ENCODE assay signal across 8 mouse cellular contexts in the genomic region with DNA sequence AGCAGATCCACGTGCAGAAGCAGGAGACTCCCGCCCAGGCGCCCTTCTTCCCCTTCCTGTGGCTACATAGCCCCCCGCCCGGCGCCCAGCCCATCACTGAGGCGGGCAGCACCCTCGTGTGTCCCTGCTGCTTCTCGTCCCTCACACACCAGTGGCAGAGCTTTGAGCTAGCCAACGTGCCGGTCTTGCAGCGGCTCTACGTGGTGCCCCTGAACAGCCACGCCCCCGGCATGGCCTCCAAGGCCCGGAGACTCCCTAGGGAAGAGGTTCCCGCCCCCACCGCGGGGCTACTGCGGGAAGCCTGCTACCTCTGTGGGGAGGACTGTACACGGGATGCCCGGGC. TPM values are rescaled to one million over a fixed set of nuclear protein-coding genes. Genes with fewer than 3 reads are reported as not detected.
A peak's percentile ranks its signal among the peaks of the same experiment; 100 is the strongest.
DNase-seq lines count a peak whose midpoint lies in the region; ATAC-seq and TF ChIP-seq lines count a peak whose summit lies in the region.

No protein-coding gene starts in this region.

- WGBS in forebrain, embryonic 11.5 days = under 1% methylated on average over 22 of the region's 22 CpGs
- 3% methylated on average over 22 of the region's 22 CpGs for WGBS in kidney, adult 2 months
- under 1% methylated on average over 22 of the region's 22 CpGs for WGBS in midbrain, embryonic 11.5 days

- TF ChIP-seq CTCF in G1E (IDR thresholded peaks at IDR 0.05; ENCODE audit: low read depth, low read length) = no peak
- TF ChIP-seq CTCF in kidney, adult 2 months (conservative IDR thresholded peaks at IDR 0.05; ENCODE audit: insufficient read depth, insufficient read length, low read depth, low read length) = no peak

- TF ChIP-seq POLR2A in kidney, adult 2 months (IDR thresholded peaks at IDR 0.05; ENCODE audit: low read depth, low read length) = no peak

- H3K4me1 ChIP-seq in G1E (ENCODE audit: insufficient read depth, low read depth, low read length) = no peaks in the 10 kb centered on the region
- peaks cover 78% of the 10 kb centered on the region for H3K4me1 ChIP-seq in forebrain, embryonic 11.5 days (replicated peaks; ENCODE audit: control insufficient read depth, insufficient read depth, low read length)
- no peaks in the 10 kb centered on the region for H3K4me1 ChIP-seq in kidney, adult 2 months (ENCODE audit: control insufficient read depth, insufficient read depth, low read length)
- H3K4me1 ChIP-seq in midbrain, embryonic 11.5 days (ENCODE audit: control insufficient read depth, insufficient read depth, low read length) = peaks cover 84% of the 10 kb centered on the region

- H3K4me2 ChIP-seq in forebrain, embryonic 11.5 days (ENCODE audit: low read depth, low read length, severe bottlenecking) = peak overlapping the region; percentile 98
- H3K4me2 ChIP-seq in midbrain, embryonic 11.5 days = peak overlapping the region; percentile 99

- H3K27ac ChIP-seq in forebrain, embryonic 11.5 days (ENCODE audit: low read depth, low read length) = no peak overlapping the region
- H3K27ac ChIP-seq in kidney, adult 2 months (ENCODE audit: insufficient read depth, low read depth, low read length) = no peak overlapping the region
- no peak overlapping the region for H3K27ac ChIP-seq in midbrain, embryonic 11.5 days (ENCODE audit: low read depth, low read length)

- DNase-seq in cerebellum, adult 9-11 months = peak; percentile 47
- DNase-seq in G1E (ENCODE audit: low spot score) = no peak
- peak; percentile 75 for DNase-seq in forebrain, embryonic 11.5 days (ENCODE audit: low spot score)
- DNase-seq in kidney, adult 2 months = no peak
- DNase-seq in midbrain, embryonic 11.5 days (ENCODE audit: low spot score, missing footprints) = no peak
- no peak for DNase-seq in layer of hippocampus, adult 18-20 months (ENCODE audit: low spot score in 2 of 2)
- DNase-seq in c-Kit-positive CD71-positive TER-119-positive erythroid progenitor cells, embryonic 14.5 days (ENCODE audit: low spot score) = no peak

- peak overlapping the region; percentile 16; the same call in 1 of the 2 replicates for H3K4me3 ChIP-seq in G1E (ENCODE audit: low read depth, low read length)
- peak overlapping the region; percentile 63 for H3K4me3 ChIP-seq in forebrain, embryonic 11.5 days (ENCODE audit: low read depth, low read length)
- H3K4me3 ChIP-seq in kidney, adult 2 months (ENCODE audit: insufficient read depth, low read depth, low read length) = peak overlapping the region; percentile 58; the same call in 1 of the 2 replicates
- peak overlapping the region; percentile 64 for H3K4me3 ChIP-seq in midbrain, embryonic 11.5 days (ENCODE audit: low read depth, low read length)

- H3K27me3 ChIP-seq in G1E (ENCODE audit: insufficient read depth, low read length) = no peaks in the 10 kb centered on the region; the same call in 1 of the 2 replicates
- H3K27me3 ChIP-seq in forebrain, embryonic 11.5 days (ENCODE audit: control insufficient read depth, insufficient read depth, low read length) = peaks cover 13% of the 10 kb centered on the region
- peaks cover 3% of the 10 kb centered on the region for H3K27me3 ChIP-seq in kidney, adult 2 months (replicated peaks; ENCODE audit: control insufficient read depth, insufficient read depth, low read length)
- peaks cover 17% of the 10 kb centered on the region for H3K27me3 ChIP-seq in midbrain, embryonic 11.5 days (ENCODE audit: control insufficient read depth, insufficient read depth, low read length)

- no peak for ATAC-seq in cerebellum, adult (ENCODE audit: insufficient number of reproducible peaks, low FRiP score, low TSS enrichment)
- no peak for ATAC-seq in G1E (ENCODE audit: extremely low read depth, insufficient number of reproducible peaks, low FRiP score, poor library complexity, severe bottlenecking)
- ATAC-seq in forebrain, embryonic 11.5 days (replicated peaks; ENCODE audit: low FRiP score) = no peak
- peak; percentile 3; the same call in 1 of the 2 replicates for ATAC-seq in midbrain, embryonic 11.5 days (ENCODE audit: low FRiP score)

- H3K9ac ChIP-seq in forebrain, embryonic 11.5 days (ENCODE audit: low read length) = peak overlapping the region; percentile 71
- H3K9ac ChIP-seq in midbrain, embryonic 11.5 days (ENCODE audit: low read length) = peak overlapping the region; percentile 75

- peaks cover 41% of the 10 kb centered on the region for H3K9me3 ChIP-seq in G1E (replicated peaks)
- no peaks in the 10 kb centered on the region for H3K9me3 ChIP-seq in forebrain, embryonic 11.5 days (ENCODE audit: control insufficient read depth, low read length)
- H3K9me3 ChIP-seq in midbrain, embryonic 11.5 days (ENCODE audit: control insufficient read depth, low read length) = no peaks in the 10 kb centered on the region

- no peaks in the 10 kb centered on the region for H3K36me3 ChIP-seq in G1E (replicated peaks)
- H3K36me3 ChIP-seq in forebrain, embryonic 11.5 days (ENCODE audit: control insufficient read depth, insufficient read depth, low read length) = no peaks in the 10 kb centered on the region
- no peaks in the 10 kb centered on the region for H3K36me3 ChIP-seq in kidney, adult 2 months (ENCODE audit: control insufficient read depth, insufficient read depth, low read length)
- no peaks in the 10 kb centered on the region for H3K36me3 ChIP-seq in midbrain, embryonic 11.5 days (ENCODE audit: control insufficient read depth, insufficient read depth, low read length)

RNA-seq across cellular contexts. Expression of a gene that starts 1.3 kb away (rescaled TPM):
- total RNA-seq in G1E (2014; fragmentation: Nextera tagmentation) (48.4 and 51.8 TPM in 2 replicates), G1E (2017) (6.3 and 6.4 TPM in 2 replicates)
- 106 and 110 TPM in 2 replicates for polyA plus RNA-seq in G1E (2012)
- 22.2 and 23.6 TPM in 2 replicates for polyA plus RNA-seq in forebrain, embryonic 11.5 days (2014; fragmentation: Nextera tagmentation; extraction: Ambion mirVana)
- polyA plus RNA-seq in kidney, adult 2 months (2012; rRNA removed) = 14.8 and 15.6 TPM in 2 replicates
- 18.5 and 20.7 TPM in 2 replicates for polyA plus RNA-seq in midbrain, embryonic 11.5 days (2014; fragmentation: Nextera tagmentation; extraction: Ambion mirVana)
- 100 to 1,000 TPM; 142 to 146 TPM for total RNA-seq in layer of hippocampus, adult 18-20 months (2021)

RNA-seq across cellular contexts. Expression of a gene that starts 52.3 kb away (rescaled TPM):
- total RNA-seq in G1E (2014; fragmentation: Nextera tagmentation) = not detected in 2 replicates
- not detected in 2 replicates for total RNA-seq in G1E (2017)
- polyA plus RNA-seq in G1E (2012) = not detected in 2 replicates
- 2.0 and 2.1 TPM in 2 replicates for polyA plus RNA-seq in forebrain, embryonic 11.5 days (2014; fragmentation: Nextera tagmentation; extraction: Ambion mirVana)
- not detected in 2 replicates for polyA plus RNA-seq in kidney, adult 2 months (2012; rRNA removed)
- 2.4 and 3.4 TPM in 2 replicates for polyA plus RNA-seq in midbrain, embryonic 11.5 days (2014; fragmentation: Nextera tagmentation; extraction: Ambion mirVana)
- under 1 TPM; 0.45 to 0.58 TPM for total RNA-seq in layer of hippocampus, adult 18-20 months (2021)

Comparison
In these comparisons a context has a peak if more than half of its experiments do, and no peak if none do; other contexts are left out.
1. DNase-seq: peak in cerebellum, adult 9-11 months (single experiment) and forebrain, embryonic 11.5 days (single experiment); none in G1E (single experiment), kidney, adult 2 months (single experiment), midbrain, embryonic 11.5 days (single experiment), layer of hippocampus, adult 18-20 months (0 of 2) and c-Kit-positive CD71-positive TER-119-positive erythroid progenitor cells, embryonic 14.5 days (single experiment).
2. Peak in every context shown above with its lines, with median percentiles within 50 percentile points of each other: H3K4me3 ChIP-seq.